Mouse (Mus musculus) embryonic fibroblast, embryonic 13.5 days (primary cell): Measurements from ENCODE around the gene Klhl26.

Experiments used
- CTCF ChIP-seq: IDR thresholded peaks from 2 replicates; pipeline ENCODE4 v1.5.1; 2011; ENCODE audit warnings: mild to moderate bottlenecking, control low read depth, low read length, moderate library complexity, borderline replicate concordance; ENCODE audit not compliant: insufficient read depth
- POLR2A ChIP-seq: IDR thresholded peaks from 2 replicates; pipeline ENCODE4 v1.6.1; 2011; ENCODE audit warnings: low read depth, mild to moderate bottlenecking, control low read depth, low read length, moderate library complexity

GRCm38 (mm10) chr8:70404212-70404611 is 72.6 kb downstream of the Klhl26 start:
- TF ChIP-seq POLR2A (no peak), CTCF (no peak)
